Mouse (Mus musculus): ENCODE results near the gene B4galt3.

B4galt3 gene

DNA sequence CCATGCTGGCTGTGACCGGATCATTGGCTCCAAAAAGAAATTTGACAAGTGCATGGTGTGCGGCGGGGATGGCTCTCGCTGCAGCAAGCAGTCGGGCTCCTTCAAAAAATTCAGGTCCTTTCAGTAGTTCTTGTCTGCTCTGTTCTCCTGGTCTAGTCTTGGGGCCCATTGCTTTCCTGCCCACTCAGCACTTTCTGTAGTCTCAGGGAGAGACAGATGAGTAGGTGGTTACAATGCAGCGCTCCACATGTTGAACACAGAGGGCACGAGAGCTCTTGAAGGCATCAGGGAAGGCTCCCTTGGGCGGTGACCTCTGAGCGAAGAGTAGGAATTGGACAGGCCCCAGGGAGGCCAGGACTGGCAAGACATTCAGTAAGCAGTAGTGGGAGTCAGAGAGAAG lies 12.3 kb upstream of the B4galt3 start:
- in situ Hi-C loops (cut with MboI; ENCODE audit: low pct_unique_long_range_greater_than_20kb in 1 of 2, low sequenced_read_pairs in 2 of 2, unreplicated experiment in 1 of 2) = no loop called here

DNA sequence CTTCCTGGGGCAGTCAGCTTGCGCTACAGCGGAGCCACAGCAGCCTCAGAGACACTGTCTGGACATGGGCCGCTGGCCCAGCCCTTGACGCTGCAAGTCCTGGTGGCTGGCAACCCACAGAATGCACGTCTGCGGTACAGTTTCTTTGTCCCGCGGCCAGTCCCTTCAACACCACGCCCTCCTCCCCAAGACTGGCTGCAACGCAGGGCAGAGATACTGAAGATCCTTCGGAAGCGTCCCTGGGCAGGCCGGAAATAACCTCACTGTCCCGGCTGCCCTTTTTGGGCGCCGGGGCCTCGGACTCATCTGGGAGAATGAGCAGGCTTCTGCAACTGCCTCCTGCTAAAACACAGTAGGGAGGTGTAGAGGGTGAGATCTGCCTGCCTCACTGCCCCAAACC lies 11.2 kb upstream of the B4galt3 start:
- in situ Hi-C loops (cut with MboI; ENCODE audit: low pct_unique_long_range_greater_than_20kb in 1 of 2, low sequenced_read_pairs in 2 of 2, unreplicated experiment in 1 of 2) = no loop called here

DNA sequence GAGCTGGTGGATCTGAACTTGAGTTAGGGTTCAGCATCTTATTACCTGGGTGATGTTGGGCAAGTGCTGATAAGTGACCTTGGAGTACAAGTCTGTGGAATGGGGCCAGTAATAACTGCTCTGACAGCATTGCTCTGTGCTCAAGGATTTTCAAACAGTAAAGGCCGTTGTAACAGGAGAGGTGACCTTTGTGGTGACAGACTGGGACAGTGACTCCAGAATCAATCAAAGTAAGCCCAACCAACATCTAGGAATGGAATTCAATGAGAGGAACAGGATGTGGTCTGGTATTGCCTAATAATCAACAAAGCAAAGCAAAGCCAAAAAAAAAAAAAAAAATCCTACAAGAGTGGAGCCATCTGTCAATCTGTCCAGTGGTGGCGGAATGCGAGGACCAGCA lies 9.8 kb upstream of the B4galt3 start:
- in situ Hi-C loops (cut with MboI; ENCODE audit: low pct_unique_long_range_greater_than_20kb in 1 of 2, low sequenced_read_pairs in 2 of 2, unreplicated experiment in 1 of 2) = no loop called here

DNA sequence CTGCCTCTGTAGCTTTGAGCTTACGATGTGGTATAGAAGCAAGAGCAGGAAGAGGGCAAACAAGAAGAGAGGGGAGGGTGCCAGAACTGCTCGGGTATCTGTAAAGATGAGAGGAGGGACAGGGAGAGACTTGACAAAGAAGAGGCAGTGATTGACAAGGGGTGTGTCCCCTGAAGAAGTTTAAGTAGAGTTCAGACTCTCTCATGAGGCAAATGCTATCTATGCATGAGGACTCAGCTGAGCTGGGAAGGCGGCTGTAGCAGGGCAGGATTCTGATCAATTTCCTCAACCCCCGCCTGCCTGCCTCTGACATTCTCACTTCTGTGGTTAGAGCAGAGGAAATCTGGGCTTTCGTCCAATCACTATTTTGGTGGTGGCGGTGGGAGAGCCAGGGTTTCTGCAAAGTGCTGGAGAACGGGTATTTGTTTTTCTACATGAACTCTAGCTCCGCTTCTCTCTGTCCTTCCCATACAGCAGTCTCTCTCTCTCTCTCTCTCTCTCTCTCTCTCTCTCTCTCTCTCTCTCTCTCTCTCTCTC lies 7.5 kb upstream of the B4galt3 start:
- in situ Hi-C loops (cut with MboI; ENCODE audit: low pct_unique_long_range_greater_than_20kb in 1 of 2, low sequenced_read_pairs in 2 of 2, unreplicated experiment in 1 of 2) = no loop called here

DNA sequence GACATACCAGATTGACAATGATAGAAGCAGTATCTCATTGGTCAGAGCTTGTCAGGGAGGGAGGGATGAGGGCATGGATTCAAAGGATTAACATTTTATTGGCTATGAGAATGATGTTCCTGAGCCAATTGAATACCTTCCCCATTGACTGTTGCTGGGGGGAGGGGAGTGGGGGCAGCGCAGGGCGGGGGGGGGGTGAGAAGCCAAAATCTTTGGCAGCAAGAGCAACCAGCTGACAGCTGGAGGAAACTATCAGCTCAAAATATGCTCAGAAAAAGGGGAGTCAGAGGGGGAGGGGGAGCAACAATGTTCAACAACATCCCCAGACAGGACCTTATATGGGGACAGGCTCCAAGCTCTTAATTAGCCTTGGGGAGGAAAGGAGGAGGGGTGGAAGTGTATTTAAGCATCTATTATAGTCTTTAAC lies 6.9 kb upstream of the B4galt3 start:
- in situ Hi-C loops (cut with MboI; ENCODE audit: low pct_unique_long_range_greater_than_20kb in 1 of 2, low sequenced_read_pairs in 2 of 2, unreplicated experiment in 1 of 2) = no loop called here

DNA sequence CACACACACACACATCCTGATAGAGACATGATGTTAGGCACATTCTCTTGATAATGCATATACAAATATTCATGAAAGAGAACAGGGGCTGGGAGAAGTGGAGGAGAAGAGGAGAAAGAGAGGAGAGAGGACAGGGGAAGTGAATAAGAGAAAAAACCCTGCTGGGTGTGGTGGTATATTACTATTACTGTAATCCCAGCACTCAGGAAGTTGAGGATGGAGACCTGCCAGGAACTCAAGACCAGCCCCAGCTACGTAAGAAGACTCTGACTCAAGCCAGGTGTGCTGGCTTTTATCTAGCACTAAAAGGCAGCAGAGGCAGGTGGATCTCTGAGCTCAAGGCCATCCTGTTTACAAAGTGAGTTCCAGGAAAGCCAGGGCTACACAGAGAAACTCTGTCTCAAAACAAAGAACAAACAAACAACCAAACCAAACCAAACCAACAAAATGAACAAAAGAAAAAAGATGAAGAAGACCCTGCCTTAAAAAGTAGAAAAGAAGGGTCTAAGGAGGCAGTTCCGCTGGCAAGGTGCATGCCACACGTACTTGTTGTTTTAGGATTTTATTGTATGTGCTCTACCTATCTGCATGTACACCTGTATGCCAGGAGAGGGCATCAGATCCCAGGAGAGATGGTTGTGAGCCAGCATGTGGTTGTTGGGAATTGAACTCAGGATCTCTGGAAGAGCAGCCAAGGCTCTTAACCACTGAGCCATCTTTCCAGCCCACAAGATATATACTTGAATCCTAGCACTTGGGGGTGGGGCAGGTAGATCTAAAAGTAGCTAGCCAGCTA lies 6.3 kb upstream of the B4galt3 start:
- in situ Hi-C loops (cut with MboI; ENCODE audit: low pct_unique_long_range_greater_than_20kb in 1 of 2, low sequenced_read_pairs in 2 of 2, unreplicated experiment in 1 of 2) = no loop called here

DNA sequence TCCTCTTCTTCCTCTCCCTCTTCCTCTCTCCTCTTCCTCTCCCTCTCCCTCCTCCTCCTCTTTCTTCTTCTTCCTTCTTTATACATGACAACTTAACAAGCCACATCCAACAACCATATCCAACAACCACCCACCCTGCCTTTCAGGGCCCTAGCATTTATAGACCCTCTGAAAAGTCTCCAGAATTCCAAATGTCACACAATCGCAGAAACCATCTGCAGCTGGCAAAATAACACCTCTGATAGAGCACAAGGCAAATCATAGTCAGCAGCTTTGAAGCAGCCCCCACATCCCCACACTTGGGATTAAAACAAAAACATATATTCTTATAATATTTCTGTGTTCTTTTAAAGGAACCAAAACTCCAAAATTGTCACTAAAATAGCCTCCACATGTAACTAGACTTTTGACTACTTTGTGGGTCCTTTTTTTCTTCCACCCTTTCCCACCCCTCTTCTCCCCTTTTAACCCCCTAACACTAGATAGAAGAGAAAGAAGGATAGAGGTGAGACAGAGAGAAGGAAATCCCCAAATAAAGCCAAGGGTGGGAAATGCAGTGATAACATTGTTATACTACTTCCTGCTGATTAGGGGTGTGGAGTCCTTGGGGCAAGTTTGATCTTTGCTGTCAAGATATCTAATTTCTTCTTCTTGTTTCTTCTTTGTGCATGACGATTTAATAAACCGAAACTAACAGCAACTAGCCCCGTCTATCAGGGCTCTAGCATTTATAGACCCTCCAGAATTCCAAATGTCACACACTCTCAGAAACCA lies 4.0 kb upstream of the B4galt3 start:
- in situ Hi-C loops (cut with MboI; ENCODE audit: low pct_unique_long_range_greater_than_20kb in 1 of 2, low sequenced_read_pairs in 2 of 2, unreplicated experiment in 1 of 2) = no loop called here

DNA sequence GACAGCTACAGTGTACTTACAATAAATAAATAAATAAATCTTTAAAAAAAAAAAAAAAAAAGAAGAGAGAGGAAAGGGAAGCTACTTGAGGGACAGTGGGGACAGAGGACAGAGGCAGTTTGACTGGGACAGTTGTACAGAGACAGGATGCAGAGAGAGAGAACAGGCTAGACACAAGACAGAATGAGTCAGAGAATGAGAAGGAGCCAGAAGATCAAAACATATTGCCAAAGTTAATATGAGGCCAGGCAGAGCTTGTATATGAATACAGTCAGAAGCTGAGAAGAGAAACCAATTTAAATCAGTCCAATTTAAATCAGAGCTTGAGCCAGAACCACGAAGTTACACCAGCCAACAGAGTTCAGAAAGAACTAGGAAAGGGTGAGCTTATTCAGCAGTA lies 1.8 kb upstream of the B4galt3 start:
- in situ Hi-C loops (cut with MboI; ENCODE audit: low pct_unique_long_range_greater_than_20kb in 1 of 2, low sequenced_read_pairs in 2 of 2, unreplicated experiment in 1 of 2) = no loop called here

DNA sequence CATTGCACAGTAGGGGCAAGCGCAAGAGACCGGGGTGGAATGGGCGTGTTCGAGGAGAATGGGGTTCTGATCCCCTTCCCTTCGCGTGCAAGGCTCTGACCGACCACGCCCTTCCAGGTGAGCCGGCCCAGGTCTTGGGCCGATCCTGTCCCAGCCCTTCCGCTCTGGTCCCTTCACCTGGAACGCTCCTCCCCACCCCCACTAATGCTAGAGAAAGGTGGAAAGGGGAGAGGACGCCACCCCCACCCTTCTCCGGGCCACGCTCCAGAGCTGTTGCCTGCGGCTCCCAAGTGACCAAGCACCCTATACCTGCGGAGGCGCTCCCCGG lies 409 bp downstream of the B4galt3 start:
- in situ Hi-C loops (cut with MboI; ENCODE audit: low pct_unique_long_range_greater_than_20kb in 1 of 2, low sequenced_read_pairs in 2 of 2, unreplicated experiment in 1 of 2) = no loop called here

DNA sequence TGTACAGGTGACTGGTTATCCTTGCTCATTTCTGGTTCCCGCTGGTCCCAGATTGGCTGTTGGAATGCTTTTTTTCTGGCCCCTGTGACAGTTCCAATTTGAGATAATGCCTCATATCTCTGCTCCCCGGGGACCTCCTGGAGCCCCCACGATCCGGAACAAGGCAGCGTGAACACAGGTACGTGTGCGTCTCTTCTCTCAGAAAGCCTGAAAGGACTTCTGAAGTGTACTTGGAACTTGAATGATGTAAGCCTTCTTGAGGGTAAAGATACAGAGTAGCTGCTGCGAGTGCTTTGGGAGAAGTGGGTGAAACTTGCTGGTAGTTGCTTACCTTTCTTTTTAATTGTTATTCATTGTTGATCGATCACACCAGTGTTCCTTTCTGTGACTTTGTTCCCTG lies 1.1 kb downstream of the B4galt3 start:
- in situ Hi-C loops (cut with MboI; ENCODE audit: low pct_unique_long_range_greater_than_20kb in 1 of 2, low sequenced_read_pairs in 2 of 2, unreplicated experiment in 1 of 2) = no loop called here

DNA sequence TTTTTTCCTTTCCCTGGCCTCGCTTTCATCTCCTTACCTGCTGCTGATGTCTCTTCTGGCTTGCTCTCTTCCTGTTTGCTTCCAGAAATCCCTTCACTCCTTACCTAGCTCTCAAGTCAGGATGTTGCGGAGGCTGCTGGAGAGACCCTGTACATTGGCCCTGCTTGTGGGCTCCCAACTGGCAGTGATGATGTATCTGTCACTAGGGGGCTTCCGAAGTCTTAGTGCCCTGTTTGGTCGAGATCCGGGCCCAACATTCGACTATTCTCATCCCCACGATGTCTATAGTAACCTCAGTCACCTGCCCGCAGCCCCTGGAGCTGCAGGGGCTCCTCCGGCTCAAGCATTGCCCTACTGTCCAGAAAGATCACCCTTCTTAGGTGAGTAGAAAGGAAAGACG lies 1.5 kb downstream of the B4galt3 start:
- in situ Hi-C loops (cut with MboI; ENCODE audit: low pct_unique_long_range_greater_than_20kb in 1 of 2, low sequenced_read_pairs in 2 of 2, unreplicated experiment in 1 of 2) = no loop called here

DNA sequence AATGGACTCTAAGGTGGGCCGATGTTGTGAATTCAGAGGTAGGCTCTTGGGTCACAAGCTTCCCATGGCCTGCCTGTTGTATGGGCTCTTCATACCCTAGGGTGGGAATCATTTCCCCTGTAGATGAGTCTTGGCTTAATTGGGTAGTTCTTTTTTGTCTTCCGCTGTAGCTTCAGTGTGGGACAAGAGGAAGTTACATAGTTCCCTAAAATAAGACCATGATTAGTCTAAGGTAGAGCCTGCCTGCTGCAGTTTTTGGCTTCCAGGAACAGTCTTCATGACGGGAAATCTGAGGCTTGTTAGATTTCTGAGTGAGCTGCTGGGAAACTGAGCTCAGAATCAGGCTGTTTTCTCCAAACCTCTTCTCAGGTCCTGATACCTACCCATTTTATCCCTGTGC lies 2.0 kb downstream of the B4galt3 start:
- in situ Hi-C loops (cut with MboI; ENCODE audit: low pct_unique_long_range_greater_than_20kb in 1 of 2, low sequenced_read_pairs in 2 of 2, unreplicated experiment in 1 of 2) = no loop called here

DNA sequence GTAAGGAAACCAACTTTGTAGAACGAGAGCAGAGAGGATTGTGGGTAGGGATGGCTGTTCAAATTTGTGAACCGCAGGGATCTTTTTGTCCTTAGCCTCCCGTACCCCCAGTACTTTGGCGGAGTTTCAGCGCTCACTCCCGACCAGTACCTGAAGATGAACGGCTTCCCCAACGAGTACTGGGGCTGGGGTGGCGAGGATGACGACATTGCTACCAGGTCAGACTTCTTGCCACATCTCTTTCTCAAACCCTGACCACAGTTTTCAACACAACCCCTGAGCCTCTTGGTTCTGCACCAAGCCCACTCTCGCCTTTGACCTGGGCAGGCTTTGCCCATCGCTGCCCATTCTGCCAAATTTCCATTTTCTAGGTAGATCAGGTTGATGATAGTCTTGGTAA lies 4.0 kb downstream of the B4galt3 start:
- in situ Hi-C loops (cut with MboI; ENCODE audit: low pct_unique_long_range_greater_than_20kb in 1 of 2, low sequenced_read_pairs in 2 of 2, unreplicated experiment in 1 of 2) = no loop called here

DNA sequence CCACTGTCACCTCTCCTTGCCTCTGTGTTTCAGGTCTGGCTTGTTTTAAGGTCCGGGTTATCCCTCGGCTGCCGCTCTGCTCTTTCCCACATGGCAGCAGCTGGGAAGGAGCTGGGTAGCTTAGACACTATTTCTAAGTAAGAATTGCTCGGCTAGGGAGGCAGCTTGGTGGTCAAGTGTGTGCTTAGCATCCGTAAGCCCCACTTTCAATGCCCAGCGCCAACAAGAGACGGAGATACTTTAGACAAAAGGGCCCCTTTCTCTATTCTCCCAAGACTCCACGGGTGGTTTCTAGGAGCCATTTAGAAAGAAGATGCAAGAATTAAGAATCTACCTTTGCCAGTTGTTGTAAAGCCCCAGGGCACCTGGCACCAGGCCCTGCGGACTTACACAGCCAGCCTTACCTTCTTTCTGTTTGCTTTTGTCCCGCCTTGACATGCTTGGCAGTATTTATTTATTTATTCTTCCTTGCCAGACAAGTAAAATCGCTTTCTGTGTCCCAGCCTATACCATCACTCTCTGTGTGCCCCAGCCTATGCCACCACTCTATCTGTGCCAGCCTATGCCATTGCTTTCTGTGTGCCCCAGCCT lies 5.1 kb downstream of the B4galt3 start:
- in situ Hi-C loops (cut with MboI; ENCODE audit: low pct_unique_long_range_greater_than_20kb in 1 of 2, low sequenced_read_pairs in 2 of 2, unreplicated experiment in 1 of 2) = no loop called here

DNA sequence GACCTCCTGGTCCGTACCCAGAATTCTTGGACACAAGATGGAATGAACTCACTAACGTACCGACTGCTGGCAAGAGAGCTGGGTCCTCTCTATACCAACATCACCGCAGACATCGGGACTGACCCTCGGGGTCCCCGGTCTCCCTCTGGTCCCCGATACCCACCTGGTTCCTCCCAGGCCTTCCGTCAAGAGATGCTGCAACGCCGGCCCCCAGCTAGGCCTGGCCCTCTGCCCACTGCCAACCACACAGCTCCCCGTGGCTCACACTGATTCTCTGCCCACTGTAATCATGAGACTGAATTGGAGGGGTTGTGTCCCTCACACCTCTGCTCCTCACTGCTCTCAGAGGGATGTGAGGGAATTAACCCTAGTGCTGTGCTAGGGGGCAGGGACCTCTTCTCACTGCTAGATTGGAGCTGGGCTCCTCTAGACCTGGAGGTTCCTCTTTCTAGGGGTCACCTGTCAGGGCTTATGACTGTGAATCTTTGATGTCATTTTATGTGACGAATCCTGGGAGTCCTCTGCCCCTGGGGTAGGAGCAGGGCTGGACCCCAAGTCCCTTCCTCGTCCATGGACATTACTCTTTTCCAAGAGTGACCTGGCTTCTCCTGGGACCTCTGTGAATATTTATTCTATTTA lies 6.1 kb downstream of the B4galt3 start:
- in situ Hi-C loops (cut with MboI; ENCODE audit: low pct_unique_long_range_greater_than_20kb in 1 of 2, low sequenced_read_pairs in 2 of 2, unreplicated experiment in 1 of 2) = no loop called here

DNA sequence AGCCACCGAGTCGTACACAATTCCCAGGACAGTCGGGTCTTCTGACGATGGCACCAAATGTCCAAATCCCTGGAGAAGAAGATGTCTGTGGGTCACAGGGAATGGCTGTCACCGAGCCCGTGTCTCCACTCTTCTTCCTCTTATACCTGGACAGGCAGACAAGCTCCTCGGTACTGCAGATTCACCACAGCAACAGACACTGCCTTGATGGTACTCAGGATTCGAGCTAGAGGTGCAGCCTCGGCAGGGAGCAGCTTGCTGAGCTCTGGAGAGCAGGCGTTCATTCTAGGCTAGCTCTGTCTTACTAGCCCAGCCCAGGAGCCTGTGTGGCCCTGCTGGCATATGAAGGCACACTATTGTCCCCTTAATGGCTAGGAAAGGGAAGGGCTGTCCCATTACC lies 7.6 kb downstream of the B4galt3 start:
- in situ Hi-C loops (cut with MboI; ENCODE audit: low pct_unique_long_range_greater_than_20kb in 1 of 2, low sequenced_read_pairs in 2 of 2, unreplicated experiment in 1 of 2) = no loop called here

DNA sequence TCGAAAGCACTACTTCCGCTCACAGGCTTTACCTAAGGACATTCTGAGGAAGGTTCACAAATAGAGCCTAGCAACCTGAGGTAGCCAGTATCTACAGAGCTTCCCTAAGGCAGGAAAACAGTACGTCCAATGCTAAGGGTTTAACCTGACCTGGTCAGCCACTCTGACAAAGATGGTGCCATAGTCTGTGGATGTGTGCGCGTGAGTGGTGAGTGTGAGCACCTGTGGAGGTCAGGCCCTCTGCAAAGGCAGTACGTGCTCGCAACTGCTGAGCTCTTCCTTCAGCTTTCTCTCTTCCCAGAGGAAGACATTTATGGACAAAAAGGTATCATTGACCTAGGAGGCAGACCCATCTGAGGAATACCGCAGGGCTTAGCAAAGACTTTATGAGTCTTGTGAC lies 8.3 kb downstream of the B4galt3 start:
- in situ Hi-C loops (cut with MboI; ENCODE audit: low pct_unique_long_range_greater_than_20kb in 1 of 2, low sequenced_read_pairs in 2 of 2, unreplicated experiment in 1 of 2) = no loop called here

DNA sequence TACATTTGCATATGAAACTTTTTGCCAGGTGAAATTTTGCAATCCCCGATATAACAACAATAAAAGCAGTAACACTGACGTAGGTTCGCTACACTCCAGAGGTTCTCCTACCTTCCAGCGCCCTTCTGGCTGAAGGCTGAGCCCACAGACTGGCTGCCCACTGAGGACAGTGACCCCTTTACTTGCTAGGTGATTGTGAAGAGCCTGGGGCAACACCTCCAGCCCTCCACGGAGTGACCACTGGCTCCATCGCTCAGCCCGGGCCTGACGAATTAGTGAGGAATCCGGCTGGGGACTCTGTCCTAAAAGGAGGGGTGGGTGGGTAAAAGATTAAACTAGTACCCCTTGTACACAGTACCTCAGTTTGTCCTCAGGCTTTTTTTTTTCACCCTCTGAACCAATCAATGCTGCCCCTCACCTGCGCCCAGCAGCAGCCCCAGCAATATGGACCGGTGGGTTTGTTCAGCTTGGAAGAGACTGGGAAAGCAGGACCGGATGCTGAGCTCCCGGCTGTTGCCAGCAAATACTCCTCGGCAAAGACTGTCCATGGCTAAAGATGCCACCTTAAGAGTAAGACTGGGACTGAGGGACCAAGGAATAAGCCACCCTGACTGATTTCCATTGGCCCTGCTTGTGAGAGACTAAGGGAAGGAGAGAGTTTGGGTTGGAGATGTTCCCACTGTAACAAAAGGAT lies 9.0 kb downstream of the B4galt3 start:
- in situ Hi-C loops (cut with MboI; ENCODE audit: low pct_unique_long_range_greater_than_20kb in 1 of 2, low sequenced_read_pairs in 2 of 2, unreplicated experiment in 1 of 2) = no loop called here

DNA sequence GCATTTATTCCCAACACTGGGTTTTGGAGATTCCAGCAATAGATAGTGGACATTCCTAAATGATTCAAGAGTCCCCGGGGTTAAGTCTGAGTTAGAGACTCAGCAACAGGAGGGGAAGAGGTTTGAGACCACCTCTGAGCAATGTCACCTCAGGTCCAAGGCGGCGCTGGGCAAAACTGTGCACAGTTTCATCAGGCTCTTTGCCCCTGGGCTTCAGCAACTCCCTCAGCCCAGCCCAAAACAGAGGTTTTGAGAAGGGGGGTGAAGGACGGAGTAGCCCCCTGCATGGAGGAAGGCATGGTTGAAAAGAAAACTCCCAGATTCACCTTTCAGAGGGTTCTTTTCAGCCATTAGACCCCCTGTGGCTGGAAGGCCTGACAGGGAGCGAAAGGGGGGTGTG lies 9.6 kb downstream of the B4galt3 start:
- in situ Hi-C loops (cut with MboI; ENCODE audit: low pct_unique_long_range_greater_than_20kb in 1 of 2, low sequenced_read_pairs in 2 of 2, unreplicated experiment in 1 of 2) = no loop called here
